Mouse (Mus musculus) MEL (cell line): ENCODE results near the gene Krtap19-1. TPM values are rescaled to one million over a fixed set of nuclear protein-coding genes. Genes with fewer than 3 reads are reported as not detected.

Source experiments
- DNase-seq: peaks from one replicate; pipeline ENCODE4 v3.0.0; 2011; ENCODE audit warnings: low read depth, low spot score
- H3K27ac ChIP-seq: 2 replicates; pipeline ENCODE4 v1.5.1; 2012; ENCODE audit warnings: low read depth, mild to moderate bottlenecking, control low read depth, low read length, moderate library complexity; ENCODE audit not compliant: control insufficient read depth
- H3K27me3 ChIP-seq, 2 experiments: fragments of 150-350 bp in 1 of 2; sonication (generic) in 1 of 2; 2 replicates each; pipeline ENCODE4 v1.6.1; 2012; ENCODE audit warnings: low read length in 2 of 2, mild to moderate bottlenecking in 2 of 2, improper control_type of control experiment in 1 of 2, moderate library complexity in 1 of 2; ENCODE audit not compliant: insufficient read depth in 2 of 2, control insufficient read depth in 1 of 2
- H3K36me3 ChIP-seq, 2 experiments: 2 replicates each; pipeline ENCODE4 v1.6.1; 2012 to 2014; ENCODE audit warnings: low read length in 2 of 2, improper control_type of control experiment in 1 of 2, inconsistent platforms in 1 of 2, mild to moderate bottlenecking in 1 of 2; ENCODE audit not compliant: insufficient read depth in 2 of 2, control insufficient read depth in 1 of 2
- H3K4me1 ChIP-seq, 2 experiments: fragments of 150-350 bp in 1 of 2; sonication (generic) in 1 of 2; 2 replicates each; pipeline ENCODE4 v1.6.1; 2012; ENCODE audit warnings: low read length in 2 of 2, improper control_type of control experiment in 1 of 2, mild to moderate bottlenecking in 1 of 2; ENCODE audit not compliant: insufficient read depth in 2 of 2, control insufficient read depth in 1 of 2
- H3K4me3 ChIP-seq, 2 experiments: fragments of 150-350 bp in 1 of 2; sonication (generic) in 1 of 2; 2 replicates each; pipeline ENCODE4 v1.5.1; 2012; ENCODE audit warnings: low read depth in 2 of 2, low read length in 2 of 2, mild to moderate bottlenecking in 2 of 2, moderate library complexity in 2 of 2, control low read depth in 1 of 2, improper control_type of control experiment in 1 of 2; ENCODE audit not compliant: control insufficient read depth in 1 of 2, insufficient read depth in 1 of 2
- H3K79me2 ChIP-seq: 2 replicates; pipeline ENCODE4 v1.6.1; 2012; ENCODE audit warnings: mild to moderate bottlenecking, low read length, moderate library complexity; ENCODE audit not compliant: control insufficient read depth, poor library complexity, insufficient read depth
- H3K9ac ChIP-seq: 2 replicates; pipeline ENCODE4 v1.6.1; 2012; ENCODE audit warnings: low read depth, mild to moderate bottlenecking, control low read depth, low read length, moderate library complexity; ENCODE audit not compliant: control insufficient read depth, poor library complexity, severe bottlenecking
- H3K9me3 ChIP-seq: fragments of 150-350 bp; sonication (generic); replicated peaks from 2 replicates; pipeline ENCODE4 v1.6.1; 2012; ENCODE audit warnings: mild to moderate bottlenecking, low read length, improper control_type of control experiment, moderate library complexity; ENCODE audit not compliant: insufficient read depth
- CHD1 ChIP-seq: IDR thresholded peaks from 2 replicates; pipeline ENCODE4 v1.6.1; 2012; ENCODE audit warnings: low read depth, mild to moderate bottlenecking, inconsistent platforms, low read length, improper control_type of control experiment
- CHD2 ChIP-seq: IDR thresholded peaks from 2 replicates; pipeline ENCODE4 v1.6.1; 2011; ENCODE audit warnings: low read length, improper control_type of control experiment
- E2F4 ChIP-seq: IDR thresholded peaks from 2 replicates; pipeline ENCODE4 v1.6.1; 2011; ENCODE audit warnings: low read depth, low read length, improper control_type of control experiment, borderline replicate concordance
- ELF1 ChIP-seq: IDR thresholded peaks from 2 replicates; pipeline ENCODE4 v1.6.1; 2014; ENCODE audit warnings: low read depth, mild to moderate bottlenecking, inconsistent platforms, low read length, improper control_type of control experiment, moderate library complexity
- EP300 ChIP-seq, 2 experiments: IDR thresholded peaks; 2 replicates each; pipeline ENCODE4 v1.6.1; 2011; ENCODE audit warnings: improper control_type of control experiment in 2 of 2, low read length in 2 of 2, low read depth in 1 of 2, mild to moderate bottlenecking in 1 of 2
- GABPA ChIP-seq: IDR thresholded peaks from 2 replicates; pipeline ENCODE4 v1.6.1; 2012; ENCODE audit warnings: low read depth, mild to moderate bottlenecking, inconsistent platforms, low read length, improper control_type of control experiment, moderate library complexity
- GATA1 ChIP-seq: IDR thresholded peaks from 2 replicates; pipeline ENCODE4 v1.6.1; 2011; ENCODE audit warnings: low read depth, low read length, improper control_type of control experiment
- KAT2A ChIP-seq: conservative IDR thresholded peaks from 2 replicates; pipeline ENCODE4 v1.6.1; 2012; ENCODE audit warnings: low read depth, low read length, improper control_type of control experiment, inconsistent platforms
- MAX ChIP-seq: IDR thresholded peaks from 2 replicates; pipeline ENCODE4 v1.6.1; 2011; ENCODE audit warnings: low read length, improper control_type of control experiment
- MXI1 ChIP-seq: IDR thresholded peaks from 2 replicates; pipeline ENCODE4 v1.6.1; 2011; ENCODE audit warnings: mild to moderate bottlenecking, low read depth, low read length, improper control_type of control experiment
- MYB ChIP-seq: IDR thresholded peaks from 2 replicates; pipeline ENCODE4 v1.6.1; 2011; ENCODE audit warnings: mild to moderate bottlenecking, low read depth, low read length, improper control_type of control experiment
- MYC ChIP-seq: IDR thresholded peaks from 2 replicates; pipeline ENCODE4 v1.6.1; 2011; ENCODE audit warnings: low read depth, mild to moderate bottlenecking, low read length, improper control_type of control experiment, moderate library complexity
- NELFE ChIP-seq: IDR thresholded peaks from 2 replicates; pipeline ENCODE4 v1.6.1; 2011; ENCODE audit warnings: low read depth, low read length, improper control_type of control experiment
- POLR2AphosphoS2 ChIP-seq: IDR thresholded peaks from 2 replicates; pipeline ENCODE4 v1.6.1; 2011; ENCODE audit warnings: low read length, improper control_type of control experiment
- RCOR1 ChIP-seq: IDR thresholded peaks from 2 replicates; pipeline ENCODE4 v1.6.1; 2012; ENCODE audit warnings: low read depth, mild to moderate bottlenecking, inconsistent platforms, low read length, improper control_type of control experiment
- SMC3 ChIP-seq: IDR thresholded peaks from 2 replicates; pipeline ENCODE4 v1.6.1; 2011; ENCODE audit warnings: low read depth, low read length, improper control_type of control experiment
- USF1 ChIP-seq: IDR thresholded peaks from 2 replicates; pipeline ENCODE4 v1.6.1; 2014; ENCODE audit warnings: low read depth, mild to moderate bottlenecking, inconsistent platforms, low read length, improper control_type of control experiment, moderate library complexity
- USF2 ChIP-seq, 2 experiments: IDR thresholded peaks; 2 replicates each; pipeline ENCODE4 v1.6.1; 2011 to 2012; ENCODE audit warnings: improper control_type of control experiment in 2 of 2, low read length in 2 of 2, borderline replicate concordance in 1 of 2, inconsistent platforms in 1 of 2, low read depth in 1 of 2, mild to moderate bottlenecking in 1 of 2; ENCODE audit not compliant: insufficient read depth in 1 of 2
- ZC3H11A ChIP-seq: IDR thresholded peaks from 2 replicates; pipeline ENCODE4 v1.6.1; 2012; ENCODE audit warnings: low read depth, mild to moderate bottlenecking, inconsistent platforms, low read length, improper control_type of control experiment
- ZMIZ1 ChIP-seq: IDR thresholded peaks from 2 replicates; pipeline ENCODE4 v1.6.1; 2012; ENCODE audit warnings: low read depth, mild to moderate bottlenecking, inconsistent platforms, low read length, improper control_type of control experiment, moderate library complexity
- polyA plus RNA-seq, 2 experiments: library from polyadenylated mRNA; stranded (reverse) in 1 of 2; unstranded in 1 of 2; fragments of >175 nt in 1 of 2; fragments of >200 nt in 1 of 2; gene quantifications; 2 replicates each; pipeline versions ENCODE4 v1.2.1 to v1.2.4; 2012; ENCODE audit warnings: low replicate concordance in 2 of 2, low read depth in 1 of 2; ENCODE audit not compliant: insufficient read length in 2 of 2, insufficient read depth in 1 of 2, missing spikeins in 1 of 2
- total RNA-seq: library from RNA; depleted of rRNA; stranded (reverse); fragments of 300-350 nt; gene quantifications from 2 replicates; pipeline ENCODE4 v1.2.3, GENCODE M21; 2012; rRNA removed

Gene Krtap19-1
- not detected in 2 replicates for total RNA-seq
- not detected for polyA plus RNA-seq

GRCm38 (mm10) chr16:88869311-88869710 lies at the start of gene Krtap19-1:
Krtap19-1 (minus strand) TSS chr16:88869411.
- no peak for DNase-seq
- Histone ChIP-seq H3K9me3 (no peaks in the 10 kb centered on the region), H3K9ac (no peak within 1 kb of the TSS), H3K79me2 (no peaks in the 10 kb centered on the region), H3K4me1 (no peaks in the 10 kb centered on the region), H3K27me3 (no peaks in the 10 kb centered on the region), H3K27ac (no peak within 1 kb of the TSS), H3K36me3 (no peaks in the 10 kb centered on the region), H3K4me3 (no peak within 1 kb of the TSS)
- TF ChIP-seq ELF1: no peak
- no peak for TF ChIP-seq EP300 (IDR thresholded peaks at IDR 0.05; ENCODE audit: low read depth in 1 of 2, low read length in 2 of 2)
- TF ChIP-seq MYB: no peak

DNA sequence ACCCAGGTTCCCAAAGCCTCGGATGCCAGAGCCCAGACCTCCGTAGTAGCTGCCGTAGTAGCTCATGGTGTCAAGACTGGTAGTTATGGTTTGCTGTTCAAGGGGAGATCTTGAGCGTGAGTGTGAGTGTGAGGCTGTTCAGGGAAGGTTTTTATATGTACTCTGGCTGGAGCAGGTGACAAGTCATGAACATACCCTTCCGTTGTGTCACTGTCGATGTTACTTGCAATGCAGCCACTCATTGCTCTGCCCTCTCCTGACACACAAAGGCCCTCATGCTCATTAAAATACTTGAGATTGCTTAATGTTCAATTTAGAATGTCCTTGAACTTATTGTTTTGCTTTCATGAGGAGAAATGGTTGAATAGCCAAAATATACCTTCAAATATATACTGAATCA lies 27.1 kb upstream of the Krtap19-1 start, which contains the start of gene Krtap19-5:
Krtap19-5 (minus strand) TSS at position 101 of the 400 bp plus-strand sequence.
- no peaks in the 10 kb centered on the region for H3K9me3 ChIP-seq
- H3K36me3 ChIP-seq: no peaks in the 10 kb centered on the region

GRCm38 (mm10) chr16:88886870-88887269 lies 17.7 kb upstream of the Krtap19-1 start:
- H3K9ac ChIP-seq: no peak overlapping the region
- H3K4me1 ChIP-seq: no peaks in the 10 kb centered on the region
- H3K79me2 ChIP-seq: no peaks in the 10 kb centered on the region
- no peaks in the 10 kb centered on the region for H3K9me3 ChIP-seq
- no peaks in the 10 kb centered on the region for H3K27me3 ChIP-seq
- no peak overlapping the region for H3K27ac ChIP-seq
- DNase-seq: no peak
- TF ChIP-seq CHD1: no peak
- TF ChIP-seq ZC3H11A: no peak
- no peak for TF ChIP-seq GATA1
- no peak for TF ChIP-seq GABPA
- TF ChIP-seq USF2 (IDR thresholded peaks at IDR 0.05; ENCODE audit: borderline replicate concordance in 1 of 2, insufficient read depth in 1 of 2, low read depth in 1 of 2, low read length in 2 of 2): no peak
- TF ChIP-seq MXI1: no peak
- TF ChIP-seq NELFE: no peak
- no peak for TF ChIP-seq RCOR1
- no peak for TF ChIP-seq MYC
- TF ChIP-seq, all 39 proteins: peak for 0
- Histone ChIP-seq H3K4me3 (no peak overlapping the region), H3K36me3 (no peaks in the 10 kb centered on the region)

More for the DNA sequence above, 27.1 kb upstream of the Krtap19-1 start, which contains the start of gene Krtap19-5:
- no peak for DNase-seq
- no peaks in the 10 kb centered on the region for H3K27me3 ChIP-seq
- no peak within 1 kb of the TSS for H3K9ac ChIP-seq
- no peak within 1 kb of the TSS for H3K4me3 ChIP-seq
- no peaks in the 10 kb centered on the region for H3K4me1 ChIP-seq
- H3K79me2 ChIP-seq: no peaks in the 10 kb centered on the region
- TF ChIP-seq MYB: no peak
- TF ChIP-seq KAT2A: no peak
- no peak for TF ChIP-seq ZC3H11A
- TF ChIP-seq CHD1: no peak
- TF ChIP-seq MYC: no peak
- TF ChIP-seq ZMIZ1: no peak
- no peak for TF ChIP-seq USF2 (IDR thresholded peaks at IDR 0.05; ENCODE audit: borderline replicate concordance in 1 of 2, insufficient read depth in 1 of 2, low read depth in 1 of 2, low read length in 2 of 2)
- TF ChIP-seq MAX: no peak
- no peak for TF ChIP-seq CHD2
- no peak for TF ChIP-seq USF1
- no peak for TF ChIP-seq E2F4
- no peak for TF ChIP-seq POLR2AphosphoS2
- TF ChIP-seq SMC3: no peak
- no peak within 1 kb of the TSS for H3K27ac ChIP-seq
